ENCODE assay signal across 8 mouse cellular contexts in the genomic region with DNA sequence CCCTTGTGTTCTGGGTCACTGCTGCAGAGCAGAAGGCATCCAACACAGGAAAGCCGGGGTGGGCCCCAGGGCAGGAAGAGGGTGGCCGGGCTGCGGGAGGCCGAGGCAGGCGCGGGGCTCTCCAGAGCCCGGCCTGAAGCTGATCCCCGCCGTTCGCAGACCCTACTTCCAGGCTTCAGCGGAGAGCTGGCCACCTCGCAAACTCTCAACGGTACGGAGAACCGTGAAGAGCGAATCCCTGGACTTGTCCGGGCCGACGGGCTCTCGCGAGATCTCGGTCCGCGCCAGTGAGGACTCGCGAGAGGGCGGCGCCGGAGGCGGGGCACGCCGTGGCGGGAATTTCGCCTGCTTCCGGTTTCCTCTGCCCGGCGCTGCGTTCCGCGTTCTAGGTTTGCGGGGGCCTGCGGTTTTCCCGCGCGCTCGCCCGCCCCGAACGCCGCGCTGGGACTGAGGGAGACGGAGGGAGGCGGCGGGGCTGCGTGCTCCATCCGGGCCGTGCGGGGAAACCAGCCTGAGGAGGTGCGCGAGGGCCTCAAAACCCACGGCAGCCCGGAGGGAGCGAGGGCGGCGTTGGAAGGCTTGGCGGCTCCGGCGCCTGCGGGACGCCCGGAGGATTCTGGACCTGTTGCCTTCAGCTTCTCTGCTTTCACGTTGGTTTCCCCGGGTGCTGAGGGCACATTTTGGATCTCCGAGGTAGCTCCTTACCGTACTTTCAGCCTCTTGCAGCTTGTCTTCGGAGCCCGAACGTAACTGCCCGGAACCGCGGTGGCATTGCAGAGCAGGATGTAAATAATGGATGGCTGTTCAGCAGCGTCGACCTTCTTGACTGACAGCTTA. TPM values are rescaled to one million over a fixed set of nuclear protein-coding genes. Genes with fewer than 3 reads are reported as not detected.
A peak's percentile ranks its signal among the peaks of the same experiment; 100 is the strongest.
DNase-seq lines count a peak whose midpoint lies in the region; ATAC-seq and TF ChIP-seq lines count a peak whose summit lies in the region.

A gene (plus strand): TSS at position 336 of the 837 bp plus-strand sequence.

- ATAC-seq in embryonic facial prominence, embryonic 15.5 days (ENCODE audit: insufficient number of reproducible peaks, low FRiP score, low TSS enrichment, low read depth) = peak; percentile 97
- peak; percentile 100 for ATAC-seq in limb, embryonic 14.5 days (ENCODE audit: low FRiP score, low read depth)
- ATAC-seq in midbrain, postnatal 0 days (ENCODE audit: low FRiP score) = peak; percentile 100

- no peaks in the 10 kb centered on the region; the same call in 1 of the 2 replicates for H3K4me1 ChIP-seq in bone marrow, adult 2 months (ENCODE audit: control insufficient read depth, insufficient read depth, low read length)
- 0 out of 2 replicates have a peak, but pooled peaks cover 4% of the 10 kb centered on the region for H3K4me1 ChIP-seq in embryonic facial prominence, embryonic 15.5 days
- no peaks in the 10 kb centered on the region for H3K4me1 ChIP-seq in limb, embryonic 14.5 days (ENCODE audit: control insufficient read depth, insufficient read depth, low read length)
- no peaks in the 10 kb centered on the region for H3K4me1 ChIP-seq in midbrain, postnatal 0 days (ENCODE audit: insufficient read depth, low read length)

- peak within 1 kb of the TSS; percentile 97 for H3K4me3 ChIP-seq in bone marrow, adult 2 months (replicated peaks; ENCODE audit: control insufficient read depth, low read depth, low read length)
- peak within 1 kb of the TSS; percentile 88 for H3K4me3 ChIP-seq in embryonic facial prominence, embryonic 15.5 days (replicated peaks)
- peak within 1 kb of the TSS; percentile 81 for H3K4me3 ChIP-seq in limb, embryonic 14.5 days (replicated peaks; ENCODE audit: low read length)
- H3K4me3 ChIP-seq in midbrain, postnatal 0 days (ENCODE audit: low read depth, low read length) = peak within 1 kb of the TSS; percentile 92

- DNase-seq in 416B (ENCODE audit: low read depth) = peak; percentile 93
- peak; percentile 87 for DNase-seq in heart, adult 8-10 months (ENCODE audit: low spot score)
- DNase-seq in kidney, adult 9 months = peak; percentile 92
- peak; percentile 91 for DNase-seq in limb, embryonic 14.5 days (ENCODE audit: low spot score)
- peak; percentile 94 for DNase-seq in midbrain, postnatal 0 days (ENCODE audit: low spot score)
- peak; percentile 86 to 92 for DNase-seq in spleen, postnatal 14 days (ENCODE audit: low spot score in 2 of 2)

- no peaks in the 10 kb centered on the region for H3K36me3 ChIP-seq in embryonic facial prominence, embryonic 15.5 days
- H3K36me3 ChIP-seq in limb, embryonic 14.5 days (ENCODE audit: control insufficient read depth, insufficient read depth, low read length) = peaks cover 4% of the 10 kb centered on the region; the same call in 1 of the 2 replicates
- no peaks in the 10 kb centered on the region for H3K36me3 ChIP-seq in midbrain, postnatal 0 days (ENCODE audit: insufficient read depth, low read length)

- peak within 1 kb of the TSS; percentile 83 for H3K27ac ChIP-seq in bone marrow, adult 2 months (ENCODE audit: control insufficient read depth, insufficient read depth, low read depth, low read length, poor library complexity)
- peak within 1 kb of the TSS; percentile 96 for H3K27ac ChIP-seq in embryonic facial prominence, embryonic 15.5 days (replicated peaks)
- peak within 1 kb of the TSS; percentile 98 for H3K27ac ChIP-seq in limb, embryonic 14.5 days (replicated peaks; ENCODE audit: low read depth, low read length)
- H3K27ac ChIP-seq in midbrain, postnatal 0 days (ENCODE audit: low read depth, low read length) = peak within 1 kb of the TSS; percentile 89

- no peak for TF ChIP-seq CTCF in bone marrow, adult 2 months (IDR thresholded peaks at IDR 0.05; ENCODE audit: control insufficient read depth, insufficient read depth, low read length)
- no peak for TF ChIP-seq CTCF in midbrain, postnatal 0 days (IDR thresholded peaks at IDR 0.05)

- under 1% methylated on average over 80 of the region's 83 CpGs for WGBS in bone marrow, adult 2 months
- 1% methylated on average over 82 of the region's 83 CpGs for WGBS in embryonic facial prominence, embryonic 15.5 days
- WGBS in limb, embryonic 14.5 days = 3% methylated on average over 47 of the region's 83 CpGs
- under 1% methylated on average over 83 of the region's 83 CpGs for WGBS in midbrain, postnatal 0 days

- peak within 1 kb of the TSS; percentile 74 for H3K4me2 ChIP-seq in embryonic facial prominence, embryonic 15.5 days (replicated peaks)
- H3K4me2 ChIP-seq in limb, embryonic 14.5 days (replicated peaks; ENCODE audit: low read depth, low read length, severe bottlenecking) = peak within 1 kb of the TSS; percentile 72
- H3K4me2 ChIP-seq in midbrain, postnatal 0 days (ENCODE audit: low read depth, low read length, poor library complexity, severe bottlenecking) = peak within 1 kb of the TSS; percentile 72

- H3K27me3 ChIP-seq in embryonic facial prominence, embryonic 15.5 days = no peaks in the 10 kb centered on the region
- no peaks in the 10 kb centered on the region for H3K27me3 ChIP-seq in limb, embryonic 14.5 days (ENCODE audit: control insufficient read depth, insufficient read depth, low read length)
- no peaks in the 10 kb centered on the region for H3K27me3 ChIP-seq in midbrain, postnatal 0 days (ENCODE audit: insufficient read depth, low read length)

- peak; percentile 65; the same call in 1 of the 2 replicates for TF ChIP-seq POLR2A in bone marrow, adult 2 months (IDR thresholded peaks at IDR 0.05; ENCODE audit: borderline replicate concordance, control insufficient read depth, low read depth, low read length)
- TF ChIP-seq POLR2A in limb, embryonic 14.5 days (IDR thresholded peaks at IDR 0.05; ENCODE audit: borderline replicate concordance, extremely low read depth, insufficient read depth, insufficient read length) = peak; percentile 94; the same call in 1 of the 2 replicates

- no peaks in the 10 kb centered on the region for H3K9me3 ChIP-seq in embryonic facial prominence, embryonic 15.5 days (replicated peaks)
- H3K9me3 ChIP-seq in limb, embryonic 14.5 days (ENCODE audit: control insufficient read depth, low read length) = peaks cover 1% of the 10 kb centered on the region; the same call in 1 of the 2 replicates
- H3K9me3 ChIP-seq in midbrain, postnatal 0 days (ENCODE audit: low read length) = no peaks in the 10 kb centered on the region

- H3K9ac ChIP-seq in embryonic facial prominence, embryonic 15.5 days = peak within 1 kb of the TSS; percentile 76
- peak within 1 kb of the TSS; percentile 96 for H3K9ac ChIP-seq in limb, embryonic 14.5 days (ENCODE audit: low read depth, low read length, severe bottlenecking)
- peak within 1 kb of the TSS; percentile 90 for H3K9ac ChIP-seq in midbrain, postnatal 0 days (replicated peaks; ENCODE audit: low read length, poor library complexity, severe bottlenecking)

RNA-seq across cellular contexts. Expression of the gene that starts here (rescaled TPM):
- polyA plus RNA-seq in bone marrow, adult 2 months (2011; ENCODE audit: insufficient read depth, insufficient read length, low replicate concordance, missing spikeins) = 14.8 and 17.2 TPM in 2 replicates
- polyA plus RNA-seq in embryonic facial prominence, embryonic 15.5 days (2015; fragmentation: Nextera tagmentation; extraction: Ambion mirVana) = 20.0 and 25.1 TPM in 2 replicates
- total RNA-seq in heart, adult 8-10 months (2022) = under 1 TPM; 0.34 to 0.72 (median 0.48) TPM
- polyA plus RNA-seq in limb, embryonic 14.5 days (2012; rRNA removed) = 25.5 and 26.9 TPM in 2 replicates
- 23.2 and 26.0 TPM in 2 replicates for polyA plus RNA-seq in limb, embryonic 14.5 days (2014; fragmentation: Nextera tagmentation; extraction: Ambion mirVana)
- 5.5 and 5.9 TPM in 2 replicates for total RNA-seq in midbrain, postnatal 0 days (2014; rRNA removed)
- 2.1 and 2.4 TPM in 2 replicates for polyA plus RNA-seq in midbrain, postnatal 0 days (2015; fragmentation: Nextera tagmentation; extraction: Ambion mirVana)

Comparison
In these comparisons a context has a peak if more than half of its experiments do, and no peak if none do; other contexts are left out.
1. Peak in every context shown above with its lines: DNase-seq, ATAC-seq, H3K4me3 ChIP-seq and H3K27ac ChIP-seq.
2. Peak in DNase-seq in heart, adult 8-10 months; RNA of the gene not detected or under 1 TPM.